Mouse (Mus musculus): ENCODE data around the gene Arhgef18. TPM values are rescaled to one million over a fixed set of nuclear protein-coding genes. Genes with fewer than 3 reads are reported as not detected.

Arhgef18 gene
- polyA plus RNA-seq, 1 experiment from 2014 or later, result 11.1 TPM

DNA sequence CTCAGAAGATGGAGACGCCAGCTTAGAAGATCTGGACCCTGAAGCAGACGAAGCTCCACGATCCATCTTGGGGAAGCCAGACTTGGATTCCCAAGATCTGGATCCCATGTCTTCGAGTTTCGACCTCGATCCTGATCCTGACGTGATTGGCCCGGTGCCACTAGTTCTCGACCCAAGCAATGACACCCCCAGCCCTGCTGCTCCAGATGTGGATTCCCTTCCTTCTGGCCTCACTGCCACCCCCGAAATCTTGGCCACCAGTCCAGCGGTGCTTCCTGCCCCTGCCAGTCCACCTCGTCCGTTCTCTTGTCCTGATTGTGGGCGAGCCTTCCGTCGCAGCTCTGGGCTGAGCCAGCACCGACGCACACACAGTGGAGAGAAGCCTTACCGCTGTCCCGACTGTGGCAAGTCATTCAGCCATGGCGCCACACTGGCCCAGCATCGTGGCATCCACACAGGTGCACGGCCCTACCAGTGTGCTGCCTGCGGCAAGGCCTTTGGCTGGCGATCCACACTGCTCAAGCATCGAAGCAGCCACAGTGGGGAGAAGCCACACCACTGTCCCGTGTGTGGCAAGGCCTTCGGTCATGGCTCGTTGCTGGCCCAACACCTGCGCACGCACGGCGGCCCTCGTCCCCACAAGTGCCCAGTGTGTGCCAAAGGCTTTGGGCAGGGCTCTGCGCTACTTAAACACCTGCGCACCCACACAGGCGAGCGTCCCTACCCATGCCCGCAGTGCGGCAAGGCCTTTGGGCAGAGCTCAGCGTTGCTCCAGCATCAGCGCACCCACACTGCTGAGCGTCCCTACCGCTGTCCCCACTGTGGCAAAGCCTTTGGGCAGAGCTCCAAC, 103.0 kb downstream of the Arhgef18 start:
- peaks cover 23% of the 10 kb centered on the region for H3K4me1 ChIP-seq
- H3K36me3 ChIP-seq (ENCODE audit: poor library complexity, severe bottlenecking), result peaks cover 37% of the 10 kb centered on the region
- no peak overlapping the region for H3K4me2 ChIP-seq
- H3K9ac ChIP-seq, result no peak overlapping the region
- H3K27ac ChIP-seq, result no peak overlapping the region
- WGBS, result 97% methylated on average over 44 of the region's 44 CpGs
- H3K27me3 ChIP-seq, result no peaks in the 10 kb centered on the region
- no peak for ATAC-seq
- H3K9me3 ChIP-seq (replicated peaks), result peaks cover 12% of the 10 kb centered on the region
- 0 out of 2 replicates have a peak overlapping the region, but pooled peaks have one; percentile 4 for H3K4me3 ChIP-seq

DNA sequence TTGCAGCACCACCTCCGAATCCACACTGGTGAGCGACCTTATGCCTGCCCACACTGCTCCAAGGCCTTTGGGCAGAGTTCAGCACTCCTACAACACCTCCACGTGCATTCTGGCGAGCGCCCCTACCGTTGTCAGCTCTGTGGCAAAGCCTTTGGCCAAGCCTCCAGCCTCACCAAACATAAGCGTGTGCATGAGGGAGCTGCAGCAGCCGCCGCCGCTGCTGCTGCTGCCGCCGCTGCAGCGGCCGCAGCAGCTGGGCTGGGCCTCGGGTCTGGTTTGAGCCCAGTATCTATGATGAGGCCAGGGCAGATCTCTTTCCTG, 103.6 kb downstream of the Arhgef18 start:
- no peak overlapping the region for H3K4me3 ChIP-seq
- no peak overlapping the region for H3K27ac ChIP-seq
- peaks cover 37% of the 10 kb centered on the region for H3K36me3 ChIP-seq (ENCODE audit: poor library complexity, severe bottlenecking)
- H3K27me3 ChIP-seq, result no peaks in the 10 kb centered on the region
- peaks cover 29% of the 10 kb centered on the region for H3K4me1 ChIP-seq
- H3K9me3 ChIP-seq (replicated peaks), result peaks cover 12% of the 10 kb centered on the region
- no peak overlapping the region for H3K9ac ChIP-seq
- H3K4me2 ChIP-seq, result no peak overlapping the region
- WGBS, result 95% methylated on average over 15 of the region's 15 CpGs
- ATAC-seq, result no peak

GRCm38 (mm10) chr8:3498583-3498982, 105.8 kb downstream of the Arhgef18 start:
- Histone ChIP-seq H3K4me3 (no peak overlapping the region), H3K27ac (no peak overlapping the region), H3K4me2 (no peak overlapping the region), H3K27me3 (no peaks in the 10 kb centered on the region), H3K36me3 (ENCODE audit: poor library complexity, severe bottlenecking) (peaks cover 37% of the 10 kb centered on the region), H3K9ac (no peak overlapping the region), H3K9me3 (replicated peaks) (peaks cover 12% of the 10 kb centered on the region), H3K4me1 (peaks cover 38% of the 10 kb centered on the region)
- 86% methylated on average over 3 of the region's 3 CpGs for WGBS
- ATAC-seq, result no peak

DNA sequence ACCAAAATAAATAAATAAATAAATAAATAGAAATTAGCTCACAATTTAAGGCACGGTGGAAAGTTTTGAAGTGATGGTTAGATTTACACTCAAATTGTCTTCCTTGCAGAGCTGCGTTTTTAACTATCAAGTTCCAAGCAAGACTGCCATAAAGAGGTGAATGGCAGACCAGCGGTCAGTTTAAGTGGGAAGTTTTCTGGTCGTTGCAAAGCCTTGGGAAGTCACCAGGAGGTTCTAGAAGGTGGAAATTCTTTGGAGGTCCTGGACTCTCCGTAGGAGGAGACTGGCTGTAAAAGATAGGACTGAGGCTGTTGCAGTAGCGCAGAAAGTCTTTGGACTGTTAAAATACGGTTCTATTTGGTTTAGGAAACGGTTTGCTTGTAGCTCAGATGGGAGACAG, 106.9 kb downstream of the Arhgef18 start:
- Histone ChIP-seq H3K36me3 (ENCODE audit: poor library complexity, severe bottlenecking) (peaks cover 36% of the 10 kb centered on the region), H3K4me1 (peaks cover 28% of the 10 kb centered on the region), H3K9me3 (replicated peaks) (peaks cover 9% of the 10 kb centered on the region), H3K4me3 (peak overlapping the region; percentile 72), H3K27ac (peak overlapping the region; percentile 84), H3K9ac (peak overlapping the region; percentile 76), H3K4me2 (peak overlapping the region; percentile 85), H3K27me3 (no peaks in the 10 kb centered on the region)
- 8% methylated on average over 8 of the region's 8 CpGs for WGBS
- no peak for ATAC-seq

- Histone ChIP-seq H3K27me3 (no peaks in the 10 kb centered on the region), H3K27ac (peak within 1 kb of the TSS; percentile 84), H3K4me2 (peak within 1 kb of the TSS; percentile 85), H3K4me3 (peak within 1 kb of the TSS; percentile 72), H3K36me3 (ENCODE audit: poor library complexity, severe bottlenecking) (peaks cover 29% of the 10 kb centered on the region), H3K9ac (peak within 1 kb of the TSS; percentile 92), H3K9me3 (replicated peaks) (peaks cover 6% of the 10 kb centered on the region), H3K4me1 (peaks cover 28% of the 10 kb centered on the region)
- peak; percentile 91 for ATAC-seq
- WGBS, result under 1% methylated on average over 69 of the region's 70 CpGs
These were observed 107.7 kb downstream of the Arhgef18 start, which contains the start of gene Mcoln1 for GRCm38 (mm10) chr8:3500235-3501090. Gene Mcoln1, plus strand, starts transcription at chr8:3500457.

GRCm38 (mm10) chr8:3502217-3502616, 109.4 kb downstream of the Arhgef18 start:
- H3K4me2 ChIP-seq, result no peak overlapping the region
- 85% methylated on average over 4 of the region's 4 CpGs for WGBS
- no peak for ATAC-seq
- peaks cover 18% of the 10 kb centered on the region for H3K4me1 ChIP-seq
- 0 out of 2 replicates have a peak overlapping the region, but pooled peaks have one; percentile 92 for H3K9ac ChIP-seq
- peaks cover 29% of the 10 kb centered on the region for H3K36me3 ChIP-seq (ENCODE audit: poor library complexity, severe bottlenecking)
- no peak overlapping the region for H3K4me3 ChIP-seq
- no peaks in the 10 kb centered on the region for H3K9me3 ChIP-seq (replicated peaks)
- H3K27me3 ChIP-seq, result no peaks in the 10 kb centered on the region
- H3K27ac ChIP-seq, result no peak overlapping the region

Other genes starting within 250 kb of the Arhgef18 start
- 51.3 and 53.5 TPM in 2 replicates for gene Insr, start 113.4 kb upstream of the Arhgef18 start, polyA plus RNA-seq (2015; fragmentation: Nextera tagmentation; extraction: Ambion mirVana)
- 0.23 TPM in 1 of 2 replicates, not detected in the other for gene A430078G23Rik, start 39.6 kb upstream of the Arhgef18 start, polyA plus RNA-seq (2015; fragmentation: Nextera tagmentation; extraction: Ambion mirVana)
- gene Pex11g, start 74.7 kb downstream of the Arhgef18 start, polyA plus RNA-seq (2015; fragmentation: Nextera tagmentation; extraction: Ambion mirVana), result 3.9 and 4.8 TPM in 2 replicates
- 0.10 TPM in 1 of 2 replicates, not detected in the other for gene Tex45, start 77.9 kb downstream of the Arhgef18 start, polyA plus RNA-seq (2015; fragmentation: Nextera tagmentation; extraction: Ambion mirVana)
- gene Zfp358, start 100.1 kb downstream of the Arhgef18 start, polyA plus RNA-seq (2015; fragmentation: Nextera tagmentation; extraction: Ambion mirVana), result 67.2 and 72.0 TPM in 2 replicates
- gene Mcoln1, start 107.5 kb downstream of the Arhgef18 start, polyA plus RNA-seq (2015; fragmentation: Nextera tagmentation; extraction: Ambion mirVana), result 68.5 and 68.7 TPM in 2 replicates
- 20.3 and 23.8 TPM in 2 replicates for gene Pnpla6, start 122.4 kb downstream of the Arhgef18 start, polyA plus RNA-seq (2015; fragmentation: Nextera tagmentation; extraction: Ambion mirVana)
- 1.6 and 2.3 TPM in 2 replicates for gene C330021F23Rik, start 175.0 kb downstream of the Arhgef18 start, polyA plus RNA-seq (2015; fragmentation: Nextera tagmentation; extraction: Ambion mirVana)
- gene Camsap3, start 194.3 kb downstream of the Arhgef18 start, polyA plus RNA-seq (2015; fragmentation: Nextera tagmentation; extraction: Ambion mirVana), result 19.5 and 19.9 TPM in 2 replicates
- 64.0 and 72.5 TPM in 2 replicates for gene Xab2, start 228.3 kb downstream of the Arhgef18 start, polyA plus RNA-seq (2015; fragmentation: Nextera tagmentation; extraction: Ambion mirVana)
- gene Pet100, start 228.5 kb downstream of the Arhgef18 start, polyA plus RNA-seq (2015; fragmentation: Nextera tagmentation; extraction: Ambion mirVana), result 113 and 138 TPM in 2 replicates
- gene Pcp2, start 232.5 kb downstream of the Arhgef18 start, polyA plus RNA-seq (2015; fragmentation: Nextera tagmentation; extraction: Ambion mirVana), result 0.17 and 0.35 TPM in 2 replicates
- gene Stxbp2, start 237.9 kb downstream of the Arhgef18 start, polyA plus RNA-seq (2015; fragmentation: Nextera tagmentation; extraction: Ambion mirVana), result 35.7 and 40.1 TPM in 2 replicates

Data from forebrain, embryonic 13.5 days (tissue).